Mouse (Mus musculus): Measurements from ENCODE around the gene Tpx2. TPM values are rescaled to one million over a fixed set of nuclear protein-coding genes. Genes with fewer than 3 reads are reported as not detected.

The Tpx2 gene
- polyA plus RNA-seq (2015; fragmentation: Nextera tagmentation; extraction: Ambion mirVana): 14.8 and 19.8 TPM in 2 replicates

- Histone ChIP-seq H3K4me3 (ENCODE audit: low read length) (peak within 1 kb of the TSS; percentile 74), H3K9me3 (ENCODE audit: control insufficient read depth, low read length) (no peaks in the 10 kb centered on the region), H3K4me2 (ENCODE audit: low read length) (peak within 1 kb of the TSS; percentile 85), H3K9ac (ENCODE audit: low read depth, low read length) (peak within 1 kb of the TSS; percentile 57), H3K4me1 (ENCODE audit: control insufficient read depth, insufficient read depth, low read depth, low read length) (no peaks in the 10 kb centered on the region), H3K36me3 (ENCODE audit: control insufficient read depth, insufficient read depth, low read length) (no peaks in the 10 kb centered on the region), H3K27ac (ENCODE audit: low read depth, low read length) (peak within 1 kb of the TSS; percentile 31; the same call in 1 of the 2 replicates), H3K27me3 (replicated peaks; ENCODE audit: control insufficient read depth, insufficient read depth, low read length) (no peaks in the 10 kb centered on the region)
- peak; percentile 98 for ATAC-seq
- WGBS: under 1% methylated on average over 34 of the region's 34 CpGs
Observed at GRCm38 (mm10) chr2:152847815-152848302, at the start of gene Tpx2. Tpx2 (plus strand) TSS chr2:152847964.

GRCm38 (mm10) chr2:152799954-152800761 is 47.6 kb upstream of the Tpx2 start:
- Histone ChIP-seq H3K4me2 (ENCODE audit: low read length) (no peak overlapping the region), H3K4me1 (ENCODE audit: control insufficient read depth, insufficient read depth, low read depth, low read length) (peaks cover 9% of the 10 kb centered on the region; the same call in 1 of the 2 replicates), H3K27ac (ENCODE audit: low read depth, low read length) (no peak overlapping the region), H3K27me3 (replicated peaks; ENCODE audit: control insufficient read depth, insufficient read depth, low read length) (no peaks in the 10 kb centered on the region), H3K36me3 (ENCODE audit: control insufficient read depth, insufficient read depth, low read length) (no peaks in the 10 kb centered on the region), H3K9ac (ENCODE audit: low read depth, low read length) (no peak overlapping the region), H3K9me3 (ENCODE audit: control insufficient read depth, low read length) (no peaks in the 10 kb centered on the region), H3K4me3 (ENCODE audit: low read length) (no peak overlapping the region)
- 78% methylated on average over 7 of the region's 7 CpGs for whole genome bisulfite sequencing
- no peak for ATAC-seq

- no peak for ATAC-seq
- Histone ChIP-seq H3K4me1 (ENCODE audit: control insufficient read depth, insufficient read depth, low read depth, low read length) (peaks cover 13% of the 10 kb centered on the region), H3K27ac (ENCODE audit: low read depth, low read length) (no peak overlapping the region), H3K4me2 (ENCODE audit: low read length) (no peak overlapping the region), H3K9me3 (ENCODE audit: control insufficient read depth, low read length) (no peaks in the 10 kb centered on the region), H3K9ac (ENCODE audit: low read depth, low read length) (no peak overlapping the region), H3K27me3 (replicated peaks; ENCODE audit: control insufficient read depth, insufficient read depth, low read length) (no peaks in the 10 kb centered on the region), H3K4me3 (ENCODE audit: low read length) (no peak overlapping the region), H3K36me3 (ENCODE audit: control insufficient read depth, insufficient read depth, low read length) (no peaks in the 10 kb centered on the region)
Observed at GRCm38 (mm10) chr2:152800762-152801113, 47.0 kb upstream of the Tpx2 start.

- no peak for ATAC-seq
- no peaks in the 10 kb centered on the region for H3K36me3 ChIP-seq (ENCODE audit: control insufficient read depth, insufficient read depth, low read length)
- H3K27me3 ChIP-seq (replicated peaks; ENCODE audit: control insufficient read depth, insufficient read depth, low read length): no peaks in the 10 kb centered on the region
- H3K27ac ChIP-seq (ENCODE audit: low read depth, low read length): no peak overlapping the region
- no peak overlapping the region for H3K4me2 ChIP-seq (ENCODE audit: low read length)
- H3K4me3 ChIP-seq (ENCODE audit: low read length): no peak overlapping the region
- peaks cover 13% of the 10 kb centered on the region for H3K4me1 ChIP-seq (ENCODE audit: control insufficient read depth, insufficient read depth, low read depth, low read length)
- H3K9me3 ChIP-seq (ENCODE audit: control insufficient read depth, low read length): no peaks in the 10 kb centered on the region
- H3K9ac ChIP-seq (ENCODE audit: low read depth, low read length): no peak overlapping the region
- 89% methylated on average over 10 of the region's 10 CpGs for WGBS
Observed at GRCm38 (mm10) chr2:152802303-152802702, 45.5 kb upstream of the Tpx2 start.

GRCm38 (mm10) chr2:152803081-152803480 is 44.7 kb upstream of the Tpx2 start:
- Histone ChIP-seq H3K4me1 (ENCODE audit: control insufficient read depth, insufficient read depth, low read depth, low read length) (peaks cover 13% of the 10 kb centered on the region), H3K27me3 (replicated peaks; ENCODE audit: control insufficient read depth, insufficient read depth, low read length) (no peaks in the 10 kb centered on the region), H3K36me3 (ENCODE audit: control insufficient read depth, insufficient read depth, low read length) (no peaks in the 10 kb centered on the region), H3K4me2 (ENCODE audit: low read length) (no peak overlapping the region), H3K9ac (ENCODE audit: low read depth, low read length) (no peak overlapping the region), H3K4me3 (ENCODE audit: low read length) (no peak overlapping the region), H3K9me3 (ENCODE audit: control insufficient read depth, low read length) (no peaks in the 10 kb centered on the region), H3K27ac (ENCODE audit: low read depth, low read length) (no peak overlapping the region)
- 83% methylated on average over 5 of the region's 5 CpGs for WGBS
- no peak for ATAC-seq

GRCm38 (mm10) chr2:152804408-152805110 is 43.2 kb upstream of the Tpx2 start:
- Histone ChIP-seq H3K36me3 (ENCODE audit: control insufficient read depth, insufficient read depth, low read length) (no peaks in the 10 kb centered on the region), H3K27ac (ENCODE audit: low read depth, low read length) (peak overlapping the region; percentile 57; the same call in 1 of the 2 replicates), H3K9ac (ENCODE audit: low read depth, low read length) (no peak overlapping the region), H3K27me3 (replicated peaks; ENCODE audit: control insufficient read depth, insufficient read depth, low read length) (no peaks in the 10 kb centered on the region), H3K4me1 (ENCODE audit: control insufficient read depth, insufficient read depth, low read depth, low read length) (peaks cover 13% of the 10 kb centered on the region), H3K4me2 (ENCODE audit: low read length) (no peak overlapping the region), H3K4me3 (ENCODE audit: low read length) (no peak overlapping the region), H3K9me3 (ENCODE audit: control insufficient read depth, low read length) (no peaks in the 10 kb centered on the region)
- peak; percentile 63; the same call in 1 of the 2 replicates for ATAC-seq
- WGBS: 5% methylated on average over 6 of the region's 6 CpGs

GRCm38 (mm10) chr2:152805111-152805490 is 42.7 kb upstream of the Tpx2 start:
- H3K27me3 ChIP-seq (replicated peaks; ENCODE audit: control insufficient read depth, insufficient read depth, low read length): no peaks in the 10 kb centered on the region
- no peaks in the 10 kb centered on the region for H3K9me3 ChIP-seq (ENCODE audit: control insufficient read depth, low read length)
- H3K36me3 ChIP-seq (ENCODE audit: control insufficient read depth, insufficient read depth, low read length): no peaks in the 10 kb centered on the region
- 32% methylated on average over 5 of the region's 5 CpGs for WGBS
- peak; percentile 46 for ATAC-seq
- H3K4me2 ChIP-seq (ENCODE audit: low read length): no peak overlapping the region
- H3K4me1 ChIP-seq (ENCODE audit: control insufficient read depth, insufficient read depth, low read depth, low read length): peaks cover 13% of the 10 kb centered on the region
- no peak overlapping the region for H3K4me3 ChIP-seq (ENCODE audit: low read length)
- H3K9ac ChIP-seq (ENCODE audit: low read depth, low read length): no peak overlapping the region
- no peak overlapping the region; the same call in 1 of the 2 replicates for H3K27ac ChIP-seq (ENCODE audit: low read depth, low read length)

GRCm38 (mm10) chr2:152806037-152806436 is 41.7 kb upstream of the Tpx2 start:
- no peaks in the 10 kb centered on the region for H3K9me3 ChIP-seq (ENCODE audit: control insufficient read depth, low read length)
- H3K4me1 ChIP-seq (ENCODE audit: control insufficient read depth, insufficient read depth, low read depth, low read length): peaks cover 13% of the 10 kb centered on the region
- H3K27ac ChIP-seq (ENCODE audit: low read depth, low read length): no peak overlapping the region
- H3K27me3 ChIP-seq (replicated peaks; ENCODE audit: control insufficient read depth, insufficient read depth, low read length): no peaks in the 10 kb centered on the region
- H3K36me3 ChIP-seq (ENCODE audit: control insufficient read depth, insufficient read depth, low read length): no peaks in the 10 kb centered on the region
- ATAC-seq: no peak
- 75% methylated on average over 2 of the region's 2 CpGs for WGBS
- H3K4me2 ChIP-seq (ENCODE audit: low read length): no peak overlapping the region
- no peak overlapping the region for H3K4me3 ChIP-seq (ENCODE audit: low read length)
- H3K9ac ChIP-seq (ENCODE audit: low read depth, low read length): no peak overlapping the region

- H3K27ac ChIP-seq (ENCODE audit: low read depth, low read length): no peak overlapping the region
- H3K9ac ChIP-seq (ENCODE audit: low read depth, low read length): no peak overlapping the region
- peaks cover 13% of the 10 kb centered on the region for H3K4me1 ChIP-seq (ENCODE audit: control insufficient read depth, insufficient read depth, low read depth, low read length)
- H3K4me3 ChIP-seq (ENCODE audit: low read length): no peak overlapping the region
- H3K27me3 ChIP-seq (replicated peaks; ENCODE audit: control insufficient read depth, insufficient read depth, low read length): no peaks in the 10 kb centered on the region
- WGBS: 86% methylated on average over 3 of the region's 3 CpGs
- ATAC-seq: no peak
- no peak overlapping the region for H3K4me2 ChIP-seq (ENCODE audit: low read length)
- H3K36me3 ChIP-seq (ENCODE audit: control insufficient read depth, insufficient read depth, low read length): no peaks in the 10 kb centered on the region
- no peaks in the 10 kb centered on the region for H3K9me3 ChIP-seq (ENCODE audit: control insufficient read depth, low read length)
Observed at GRCm38 (mm10) chr2:152808178-152808577, 39.6 kb upstream of the Tpx2 start.
